Mouse (Mus musculus) liver, adult (tissue): ENCODE data around the gene Nfxl1.
"Not testable (repeated sequence)": the region's sequence is repeated elsewhere in the genome, so short reads cannot be mapped to it uniquely, and the experiment has no call there.

Experiments used
- GATA4 ChIP-seq: IDR thresholded peaks from 2 replicates; pipeline ENCODE4 v1.6.1; 2014; ENCODE audit warnings: mild to moderate bottlenecking, low read length; ENCODE audit not compliant: insufficient replicate concordance

The Nfxl1 gene

DNA sequence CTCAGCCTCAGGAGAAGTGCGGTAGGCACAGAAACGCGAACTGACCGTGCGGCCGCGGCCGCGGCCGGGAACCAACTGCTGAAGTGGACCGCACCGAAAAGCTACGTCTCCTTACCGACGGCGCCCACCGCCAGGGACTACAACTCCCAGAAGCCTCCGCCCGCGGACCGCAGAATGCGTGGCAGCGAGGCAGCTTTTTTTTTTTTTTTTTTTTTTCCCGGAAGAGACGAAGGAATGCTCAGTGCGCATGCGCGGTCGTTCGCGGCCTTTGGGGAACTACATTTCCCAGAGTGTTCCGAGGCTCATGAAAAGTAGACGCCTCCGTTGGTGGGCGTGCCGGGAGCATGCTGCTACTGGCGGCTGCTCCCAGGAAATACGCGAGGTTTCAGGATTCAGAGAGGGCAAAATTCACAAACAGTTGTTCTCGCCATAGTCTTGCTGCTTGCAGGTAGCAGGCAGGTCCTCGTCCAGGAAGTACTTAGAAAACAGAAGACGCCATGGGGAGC lies at the start of gene Nfxl1:
Gene Nfxl1 (minus strand): TSS at position 141 of the 506 bp plus-strand sequence.
- no peak for TF ChIP-seq GATA4

DNA sequence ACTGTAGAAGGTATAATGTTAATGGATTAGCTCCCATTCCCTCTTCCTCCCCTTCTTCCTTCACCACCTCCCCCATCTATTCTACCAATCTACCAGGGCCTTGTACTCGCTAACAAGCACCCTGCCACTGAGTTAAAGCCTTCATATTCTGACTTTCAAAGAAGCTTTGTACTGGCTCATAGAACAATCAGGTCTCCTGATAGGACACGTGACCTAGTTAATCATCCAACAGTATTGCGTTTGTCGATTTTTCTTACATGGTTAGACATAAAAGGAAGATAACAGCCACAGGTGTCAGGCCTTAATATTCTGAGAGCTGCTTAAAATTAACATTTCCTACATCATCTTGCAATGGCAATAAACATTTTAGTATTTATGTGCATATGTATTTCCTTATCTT lies 43.7 kb upstream of the Nfxl1 start:
- no peak for TF ChIP-seq GATA4

DNA sequence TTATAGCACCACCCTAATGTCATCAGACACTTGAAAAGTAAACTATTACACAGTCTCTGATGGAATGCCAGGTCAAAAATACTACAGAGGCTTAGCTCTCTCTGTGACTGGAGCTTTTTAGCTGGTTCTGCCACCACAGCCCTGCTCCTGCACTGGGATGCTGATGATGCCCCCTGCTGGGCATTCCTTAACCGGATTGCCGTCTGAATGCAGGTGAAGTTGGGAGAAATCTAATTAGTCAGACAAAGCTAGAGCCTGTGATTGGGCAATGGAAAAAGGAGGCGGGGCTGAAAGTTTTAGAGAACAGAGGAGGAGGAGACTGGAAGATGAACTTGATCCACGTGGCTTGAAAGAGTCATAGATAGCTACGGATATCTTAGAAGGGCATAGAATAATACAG lies 41.5 kb upstream of the Nfxl1 start:
- no peak for TF ChIP-seq GATA4

DNA sequence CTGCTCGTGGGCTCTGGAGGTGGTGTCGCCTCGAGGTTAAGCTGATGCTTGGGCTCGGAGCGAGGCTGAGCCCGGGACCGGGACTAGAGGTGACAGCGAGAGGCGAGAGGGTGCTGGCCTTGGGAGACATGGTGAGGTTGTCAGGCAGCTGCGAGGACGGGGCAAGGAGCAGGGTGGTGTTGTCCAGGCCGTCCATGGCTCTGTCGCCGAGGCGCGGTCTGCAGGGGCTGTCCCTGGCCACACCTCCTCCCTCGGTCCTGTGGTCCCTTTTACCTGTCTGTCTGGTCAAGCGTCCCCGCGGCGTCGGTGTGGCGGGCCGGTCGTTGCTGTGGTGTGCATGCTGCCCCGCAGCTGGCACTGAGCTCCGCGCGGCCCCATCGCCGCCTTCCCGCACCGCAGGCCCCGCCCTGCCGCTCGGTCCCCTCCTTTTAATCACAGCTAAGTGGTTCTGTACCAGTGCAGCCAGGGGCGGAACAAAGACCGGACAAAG lies 27.8 kb upstream of the Nfxl1 start, which contains the start of gene Gm5868:
Gene Gm5868 (minus strand): TSS at position 360 of the 490 bp plus-strand sequence.
- TF ChIP-seq GATA4: no peak

DNA sequence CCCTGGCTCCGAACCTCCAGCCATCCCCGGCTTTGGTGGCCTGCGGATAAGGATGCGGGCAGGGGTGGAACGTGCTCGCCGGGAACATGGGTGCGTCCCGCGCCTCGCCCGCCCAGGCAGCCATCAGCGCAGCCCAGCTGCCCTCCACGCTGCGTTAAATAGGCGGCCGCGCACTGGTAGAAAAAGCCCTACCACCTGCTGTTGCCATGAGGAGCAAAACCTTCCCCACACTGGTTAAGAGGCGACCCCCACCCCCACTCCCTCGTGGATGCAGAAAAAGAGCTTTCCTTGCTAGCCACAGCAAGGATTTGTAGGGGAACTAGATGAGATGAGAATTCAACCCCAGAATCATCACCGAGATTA lies 21.5 kb upstream of the Nfxl1 start, which contains the start of gene Zar1:
Gene Zar1 (minus strand): TSS at position 285 of the 363 bp plus-strand sequence.
- not testable (repeated sequence) for TF ChIP-seq GATA4

DNA sequence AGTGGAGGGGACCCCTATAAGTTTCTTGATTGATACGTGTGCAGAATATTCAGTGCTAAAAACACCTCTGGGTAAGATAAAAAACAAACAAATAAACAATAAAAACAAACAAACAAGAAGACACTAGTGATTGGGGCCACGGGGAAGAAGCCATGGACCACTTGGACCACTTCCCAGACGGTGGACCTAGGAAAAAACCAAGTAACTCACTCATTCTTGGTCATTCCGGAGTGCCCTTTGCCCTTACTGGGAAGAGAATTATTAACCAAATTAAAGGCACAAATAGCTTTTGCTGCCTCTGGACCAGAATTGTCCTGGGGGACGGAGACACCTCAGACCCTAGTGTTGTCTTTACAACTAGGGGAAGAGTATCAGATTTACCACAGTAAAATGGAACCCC lies 6.1 kb upstream of the Nfxl1 start:
- TF ChIP-seq GATA4: no peak

DNA sequence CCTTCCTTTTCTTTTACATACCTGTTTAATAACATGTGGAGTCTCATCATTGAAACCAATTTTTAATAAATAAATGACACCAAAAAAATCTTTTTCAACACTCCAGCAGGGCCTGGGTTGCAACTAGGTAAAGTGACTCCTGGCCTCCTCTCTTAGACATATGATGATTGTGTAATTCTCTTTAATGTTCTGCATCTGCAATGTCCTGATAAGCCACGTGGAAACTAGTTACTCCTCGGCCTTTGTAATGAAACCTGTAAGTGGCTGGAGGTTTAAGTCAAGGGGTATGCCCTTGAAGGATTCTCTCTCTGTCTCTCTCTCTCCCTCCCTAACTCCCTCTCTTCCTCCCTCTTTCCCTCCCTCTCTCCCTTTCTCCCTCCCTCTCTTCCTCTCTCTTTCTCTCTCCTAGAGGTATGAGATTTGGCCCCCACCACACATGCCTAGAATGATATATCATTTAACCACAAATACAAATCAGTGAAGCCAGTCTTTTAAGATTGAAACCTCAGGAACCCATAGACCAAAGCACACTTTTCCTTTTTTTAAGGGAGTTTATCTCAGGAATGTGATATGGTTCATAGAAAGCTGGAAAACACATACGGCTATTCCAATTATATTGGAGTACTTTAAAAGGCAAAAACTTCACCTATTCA lies 1.6 kb upstream of the Nfxl1 start:
- no peak for TF ChIP-seq GATA4

DNA sequence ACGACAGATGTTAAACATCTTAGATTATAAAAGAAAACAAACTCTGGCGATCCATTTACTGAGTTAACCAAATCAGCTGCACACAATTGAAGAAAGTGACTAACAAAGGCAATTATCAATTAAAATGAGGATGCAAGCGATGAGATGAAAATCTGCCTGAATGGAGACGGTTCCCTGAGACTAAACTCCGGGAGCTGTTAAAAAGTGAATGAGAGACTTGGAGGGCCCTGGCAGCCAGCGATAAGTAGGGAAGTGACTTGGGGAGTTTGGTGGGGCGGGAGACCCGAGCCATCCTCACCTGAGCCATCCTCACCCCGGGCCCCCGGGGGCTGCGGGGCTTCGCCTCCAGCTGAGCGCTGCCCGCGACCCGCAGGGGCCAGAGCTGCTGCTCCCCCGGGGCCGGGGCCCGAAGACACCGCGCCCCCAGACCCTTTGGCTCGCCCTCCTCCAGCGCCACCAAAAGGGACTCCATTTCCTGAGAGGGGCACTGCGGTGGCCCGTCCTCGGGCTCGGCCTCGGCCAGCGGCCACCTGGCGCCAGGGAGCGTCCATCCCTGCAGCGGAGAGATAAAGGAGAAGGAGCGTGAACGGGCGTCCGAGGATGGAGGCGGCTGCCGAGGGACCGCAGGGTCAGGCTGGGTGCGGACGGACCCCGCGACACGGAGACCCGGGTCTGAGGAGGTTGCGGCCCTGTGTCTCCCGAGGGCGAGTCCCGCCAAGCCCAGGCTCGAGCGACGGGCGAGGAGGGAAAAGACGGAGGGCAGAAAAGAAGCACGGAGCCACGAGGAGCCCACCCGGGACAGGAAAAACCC lies 563 bp downstream of the Nfxl1 start:
- no peak; the same call in 1 of the 2 replicates for TF ChIP-seq GATA4

DNA sequence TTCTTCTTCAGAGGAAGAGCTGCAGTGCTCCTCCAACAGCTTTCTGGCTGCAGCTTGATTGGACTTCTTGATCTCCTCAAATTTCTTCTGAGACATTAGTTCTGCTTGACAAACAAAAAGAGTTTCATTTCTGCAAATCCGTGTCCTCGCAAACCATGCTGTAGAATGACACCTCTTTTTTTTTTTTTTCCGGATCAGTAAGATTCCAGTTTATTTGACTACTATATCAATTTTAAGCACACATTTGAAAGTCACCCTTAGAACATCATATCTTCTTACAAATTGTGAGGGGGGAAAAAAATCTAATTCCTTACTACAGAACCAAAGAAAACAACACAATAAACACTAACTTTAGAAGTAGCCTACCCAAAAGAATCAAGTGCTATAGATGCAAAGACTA lies 3.2 kb downstream of the Nfxl1 start:
- TF ChIP-seq GATA4: no peak

DNA sequence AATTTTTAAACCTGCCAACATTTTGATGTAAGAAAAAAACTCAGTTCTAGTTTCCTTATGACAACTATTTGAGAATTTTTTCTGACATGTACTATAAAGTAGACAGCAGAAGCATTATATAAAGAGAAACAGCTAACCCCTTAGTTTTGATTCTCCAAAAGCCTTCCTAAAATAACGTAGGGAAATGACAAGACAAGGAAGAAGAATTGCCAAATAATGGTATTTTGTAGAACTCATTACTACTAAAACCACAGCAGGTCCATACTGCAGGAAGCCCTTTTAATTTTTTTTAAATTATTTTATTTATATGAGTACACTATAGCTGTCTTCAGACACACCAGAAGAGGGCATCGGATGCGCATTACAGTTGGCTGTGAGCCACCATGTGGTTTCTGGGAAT lies 8.3 kb downstream of the Nfxl1 start:
- no peak for TF ChIP-seq GATA4

DNA sequence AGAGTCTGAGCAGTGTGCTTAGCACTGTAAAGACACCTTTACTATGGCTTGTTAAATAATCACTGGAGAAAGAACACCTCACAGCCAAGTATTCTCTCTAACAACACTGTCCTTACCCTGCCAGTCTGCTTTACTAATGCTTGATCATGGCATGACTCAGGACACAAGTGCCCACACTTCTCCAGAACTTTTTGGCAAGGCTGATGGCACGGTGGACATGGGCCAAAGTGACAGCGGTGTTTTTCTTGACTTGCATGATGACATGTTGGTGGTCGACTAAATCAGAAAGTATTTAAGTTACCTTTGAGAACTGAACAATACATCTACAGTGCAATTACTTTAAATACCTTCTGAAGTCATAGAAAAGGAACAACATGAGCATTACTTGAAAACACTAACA lies 30.6 kb downstream of the Nfxl1 start:
- no peak for TF ChIP-seq GATA4

DNA sequence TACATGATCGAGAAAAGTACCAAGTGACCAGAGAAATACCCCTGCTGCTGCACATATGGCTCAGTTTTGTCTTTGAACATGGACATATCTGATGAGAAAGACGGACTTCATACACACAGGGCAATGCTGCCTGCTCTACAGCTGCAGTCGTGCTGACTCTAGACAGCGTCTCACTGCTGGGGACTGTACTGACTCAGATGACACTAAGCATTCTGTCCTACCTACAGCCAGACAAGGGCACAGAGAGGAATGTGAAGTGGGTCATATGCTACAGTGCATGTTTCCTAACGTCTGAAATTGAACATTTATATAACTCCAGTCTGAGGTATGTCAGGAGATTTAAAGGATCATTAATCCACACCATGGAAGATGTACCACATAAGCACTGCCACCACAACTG lies 45.7 kb downstream of the Nfxl1 start:
- no peak for TF ChIP-seq GATA4

DNA sequence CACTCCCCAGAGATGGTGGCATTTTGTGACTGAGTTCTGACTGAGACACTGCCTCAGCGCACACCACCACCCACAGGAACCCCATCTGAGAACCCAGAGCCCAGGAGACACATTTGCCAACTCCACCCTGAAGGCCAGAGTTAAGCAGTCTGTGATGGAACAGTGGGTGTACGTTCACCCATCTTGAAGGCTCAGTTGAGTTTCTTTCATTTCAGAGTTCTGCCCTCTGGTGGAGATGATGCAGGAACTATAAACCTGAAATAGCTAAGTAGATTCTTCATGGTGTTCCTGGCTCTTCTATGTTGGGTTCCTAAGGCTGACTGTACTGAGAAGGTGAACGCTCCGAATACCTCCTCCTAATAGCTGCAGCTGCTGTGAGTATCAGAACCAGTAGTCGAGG lies 53.7 kb downstream of the Nfxl1 start:
- TF ChIP-seq GATA4: no peak

DNA sequence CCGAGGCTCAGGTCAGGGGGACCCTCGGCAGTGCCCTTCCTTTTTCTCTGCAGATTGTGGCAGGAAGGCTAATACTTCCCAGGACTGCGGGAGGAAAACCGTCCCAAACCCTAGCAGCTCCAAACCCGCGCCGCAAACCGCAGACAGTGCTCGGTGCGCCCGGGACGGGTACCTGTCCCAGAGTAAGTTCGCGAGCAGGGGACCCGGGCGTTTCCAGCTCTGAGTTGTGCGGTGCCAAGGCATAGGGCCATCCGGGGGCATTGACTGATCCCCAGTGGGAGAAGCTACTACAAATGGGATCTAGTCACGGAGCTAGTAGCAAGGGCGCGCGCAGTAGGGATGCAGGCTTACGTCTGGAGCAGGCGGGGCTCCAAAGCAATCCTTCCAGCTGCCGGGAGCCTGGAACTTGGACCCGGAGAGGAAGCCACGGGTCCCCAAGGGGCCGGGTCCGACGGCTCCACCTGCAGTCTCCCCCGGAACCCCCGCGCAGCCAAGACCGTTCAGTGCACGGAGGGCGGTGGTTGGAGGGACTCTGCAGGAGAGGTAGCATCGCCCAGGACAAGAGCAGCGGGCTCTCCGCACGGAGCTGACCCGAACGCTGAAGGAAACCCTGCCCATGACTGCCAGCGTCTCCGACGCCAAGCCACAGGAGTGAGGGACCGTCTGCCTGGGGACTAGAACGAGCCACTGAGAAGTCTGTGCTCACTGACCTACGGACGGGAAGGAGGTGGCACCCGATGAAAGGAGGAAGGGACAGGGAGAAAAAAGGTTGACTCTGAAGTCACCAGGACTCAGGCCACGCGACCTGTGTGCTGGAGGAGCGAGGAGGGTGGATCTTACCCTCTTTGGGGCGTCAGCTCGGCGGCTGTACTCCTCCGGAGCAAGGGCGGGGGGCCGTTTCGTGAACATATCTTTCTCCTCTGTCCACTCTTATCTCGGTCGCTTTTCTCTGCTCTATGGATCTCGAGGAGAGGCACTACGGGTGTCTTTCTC lies 55.7 kb downstream of the Nfxl1 start, which contains the start of gene Corin:
Gene Corin (minus strand): TSS at position 943 of the 993 bp plus-strand sequence.
- no peak for TF ChIP-seq GATA4

DNA sequence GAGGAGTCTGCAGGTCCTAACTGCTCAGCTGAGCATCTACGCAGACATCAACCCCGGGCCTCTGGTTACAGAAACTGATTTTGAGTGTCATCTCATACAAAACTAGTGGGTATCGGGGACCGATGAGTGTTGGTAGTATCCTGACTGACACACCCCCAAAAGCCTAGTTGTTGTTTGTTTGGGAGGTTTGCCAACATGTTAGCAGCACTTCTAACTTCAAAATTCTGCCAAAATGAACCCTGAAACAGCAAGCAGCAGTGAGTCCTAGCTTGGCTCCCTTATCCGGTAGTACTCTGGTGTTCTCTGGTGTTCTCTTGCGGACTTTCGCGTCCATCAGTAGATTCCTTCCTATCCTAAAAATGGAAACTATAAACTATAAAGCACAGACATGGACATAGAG lies 56.7 kb downstream of the Nfxl1 start:
- TF ChIP-seq GATA4: no peak
